Mouse (Mus musculus): ENCODE data around the gene Gcnt7. TPM values are rescaled to one million over a fixed set of nuclear protein-coding genes. Genes with fewer than 3 reads are reported as not detected.
A peak's percentile ranks its signal among the peaks of the same experiment; 100 is the strongest.

Gene Gcnt7
- polyA plus RNA-seq, 1 experiment from 2014 or later: 1.2 TPM

DNA sequence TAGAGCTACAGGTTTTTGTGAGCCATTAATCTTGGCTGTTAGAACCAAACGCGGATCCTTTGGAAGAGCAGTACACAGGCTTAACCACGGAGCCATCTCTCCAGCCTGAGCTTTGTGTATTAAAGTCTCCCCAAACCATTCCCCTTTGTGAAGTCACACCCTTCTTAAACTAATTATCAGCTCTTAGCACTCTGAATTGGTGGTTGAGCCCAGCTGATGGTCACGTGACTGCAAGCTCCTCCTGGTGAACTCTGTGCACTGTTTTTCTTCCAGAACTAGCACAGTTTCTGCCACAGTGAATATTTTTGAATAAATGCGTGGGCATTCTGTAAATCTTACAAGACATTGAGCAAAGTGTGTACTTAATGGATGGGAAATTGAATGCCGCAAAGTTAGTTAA is 17.2 kb downstream of the Gcnt7 start:
- 27% methylated on average over 6 of the region's 6 CpGs for WGBS
- ATAC-seq (ENCODE audit: insufficient read depth) (no peak), DNase-seq (no peak)
- Histone ChIP-seq H3K4me1 (ENCODE audit: insufficient read depth) (no peaks in the 10 kb centered on the region), H3K9ac (peak overlapping the region; percentile 55), H3K27me3 (ENCODE audit: insufficient read depth, low read length) (no peaks in the 10 kb centered on the region), H3K36me3 (ENCODE audit: insufficient read depth) (peaks cover 14% of the 10 kb centered on the region; the same call in 1 of the 2 replicates), H3K27ac (ENCODE audit: low read depth) (no peak overlapping the region), H3K4me2 (peak overlapping the region; percentile 87), H3K4me3 (ENCODE audit: low read depth, low read length) (peak overlapping the region; percentile 78), H3K9me3 (ENCODE audit: low read depth, low read length) (no peaks in the 10 kb centered on the region)
- TF ChIP-seq CTCF (IDR thresholded peaks at IDR 0.05; ENCODE audit: low read depth): no peak

DNA sequence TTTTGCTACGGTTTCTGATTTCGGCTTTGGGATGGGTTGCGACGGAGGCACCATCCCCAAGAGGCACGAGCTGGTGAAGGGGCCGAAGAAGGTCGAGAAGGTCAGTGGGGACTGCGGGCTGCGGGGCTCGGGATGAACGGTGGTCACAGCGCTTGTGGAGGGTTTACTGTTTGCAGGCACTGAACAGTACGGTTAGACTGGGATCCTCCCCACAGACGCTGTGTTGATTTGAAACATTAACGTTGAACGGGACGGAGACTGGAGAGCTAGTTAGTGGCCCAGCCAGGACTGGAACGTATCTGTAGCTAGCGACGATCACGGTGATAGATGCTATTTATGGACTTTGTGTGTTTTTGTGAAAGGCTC is 17.8 kb downstream of the Gcnt7 start:
- no peak for DNase-seq
- WGBS: under 1% methylated on average over 21 of the region's 21 CpGs

GRCm38 (mm10) chr2:172439843-172440639 is 18.4 kb downstream of the Gcnt7 start, which contains the start of gene Rtf2:
Gene Rtf2, plus strand, starts transcription at chr2:172440556.
- 1% methylated on average over 35 of the region's 35 CpGs for WGBS
- no peaks in the 10 kb centered on the region for H3K27me3 ChIP-seq (ENCODE audit: insufficient read depth, low read length)
- peak within 1 kb of the TSS; percentile 76 for H3K27ac ChIP-seq (ENCODE audit: low read depth)
- peaks cover 3% of the 10 kb centered on the region; the same call in 1 of the 2 replicates for H3K36me3 ChIP-seq (ENCODE audit: insufficient read depth)
- peak within 1 kb of the TSS; percentile 78 for H3K4me3 ChIP-seq (ENCODE audit: low read depth, low read length)
- peak within 1 kb of the TSS; percentile 87 for H3K4me2 ChIP-seq
- peak; percentile 99 for DNase-seq
- ATAC-seq (ENCODE audit: insufficient read depth): peak; percentile 96
- H3K9ac ChIP-seq: peak within 1 kb of the TSS; percentile 55
- 0 out of 2 replicates have a peak, but pooled peaks have one; percentile 1 for TF ChIP-seq CTCF (IDR thresholded peaks at IDR 0.05; ENCODE audit: low read depth)
- H3K4me1 ChIP-seq (ENCODE audit: insufficient read depth): no peaks in the 10 kb centered on the region
- H3K9me3 ChIP-seq (ENCODE audit: low read depth, low read length): no peaks in the 10 kb centered on the region

More for the DNA sequence above, 17.8 kb downstream of the Gcnt7 start:
- Histone ChIP-seq H3K4me3 (ENCODE audit: low read depth, low read length) (peak overlapping the region; percentile 78), H3K36me3 (ENCODE audit: insufficient read depth) (peaks cover 9% of the 10 kb centered on the region; the same call in 1 of the 2 replicates), H3K9ac (peak overlapping the region; percentile 55), H3K27me3 (ENCODE audit: insufficient read depth, low read length) (no peaks in the 10 kb centered on the region), H3K9me3 (ENCODE audit: low read depth, low read length) (no peaks in the 10 kb centered on the region), H3K27ac (ENCODE audit: low read depth) (peak overlapping the region; percentile 50), H3K4me1 (ENCODE audit: insufficient read depth) (no peaks in the 10 kb centered on the region), H3K4me2 (peak overlapping the region; percentile 87)
- TF ChIP-seq CTCF (IDR thresholded peaks at IDR 0.05; ENCODE audit: low read depth): no peak
- peak; percentile 53 for ATAC-seq (ENCODE audit: insufficient read depth)

DNA sequence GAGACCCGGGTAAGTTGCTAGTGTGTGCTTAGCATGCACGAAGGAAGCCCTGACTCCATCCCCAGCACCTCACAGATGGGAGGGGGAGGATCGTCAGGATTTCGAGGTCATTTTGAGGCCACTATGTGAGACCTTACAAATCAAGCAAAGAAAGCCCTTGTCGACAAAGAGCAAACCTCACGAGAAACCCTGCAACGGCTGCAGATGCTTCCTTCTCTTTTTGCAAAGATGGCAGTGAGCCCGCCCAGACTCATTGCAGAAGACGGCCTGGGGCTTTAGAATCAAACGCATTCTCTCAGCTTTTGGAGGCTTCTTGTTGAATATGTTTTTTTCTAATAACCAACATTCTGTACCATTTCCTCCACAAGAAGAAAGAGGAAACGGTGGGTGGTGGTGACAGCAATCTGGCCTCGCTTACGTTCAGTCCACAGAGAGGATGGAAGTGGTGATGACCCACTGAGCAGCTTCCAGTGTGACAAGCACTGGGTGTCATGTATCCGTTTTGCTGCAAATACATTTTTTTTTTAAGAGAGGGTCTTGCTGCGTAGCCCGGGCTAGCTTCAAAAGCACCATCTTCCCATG is 20.9 kb downstream of the Gcnt7 start:
- Histone ChIP-seq H3K4me3 (ENCODE audit: low read depth, low read length) (no peak overlapping the region), H3K36me3 (ENCODE audit: insufficient read depth) (no peaks in the 10 kb centered on the region), H3K9me3 (ENCODE audit: low read depth, low read length) (no peaks in the 10 kb centered on the region), H3K27ac (ENCODE audit: low read depth) (no peak overlapping the region), H3K9ac (no peak overlapping the region), H3K4me2 (no peak overlapping the region), H3K4me1 (ENCODE audit: insufficient read depth) (no peaks in the 10 kb centered on the region), H3K27me3 (ENCODE audit: insufficient read depth, low read length) (no peaks in the 10 kb centered on the region)
- WGBS: 50% methylated on average over 16 of the region's 16 CpGs
- no peak for TF ChIP-seq CTCF (IDR thresholded peaks at IDR 0.05; ENCODE audit: low read depth)
- no peak for DNase-seq
- no peak for ATAC-seq (ENCODE audit: insufficient read depth)

DNA sequence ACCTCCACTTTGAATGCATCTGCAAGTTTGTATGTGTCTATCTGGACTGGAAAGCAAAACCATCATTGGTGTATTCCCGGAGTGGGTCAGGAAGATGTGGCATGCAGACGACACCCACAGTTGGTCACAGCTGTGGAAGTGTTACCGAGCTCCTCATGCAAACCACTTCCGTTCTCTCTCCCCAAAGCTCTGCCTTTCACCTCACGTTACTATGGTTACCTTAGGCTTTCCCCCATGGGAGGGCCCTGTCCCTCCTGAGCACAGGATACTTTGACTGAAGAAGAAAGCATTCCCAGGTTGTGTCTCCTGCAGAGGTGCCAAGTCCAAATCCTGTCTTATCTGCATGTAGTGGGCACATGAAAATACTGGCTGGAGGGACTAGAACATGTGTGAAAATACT is 24.6 kb downstream of the Gcnt7 start:
- Histone ChIP-seq H3K4me2 (no peak overlapping the region), H3K9ac (no peak overlapping the region), H3K4me1 (ENCODE audit: insufficient read depth) (no peaks in the 10 kb centered on the region), H3K4me3 (ENCODE audit: low read depth, low read length) (no peak overlapping the region), H3K27ac (ENCODE audit: low read depth) (no peak overlapping the region), H3K9me3 (ENCODE audit: low read depth, low read length) (no peaks in the 10 kb centered on the region), H3K36me3 (ENCODE audit: insufficient read depth) (no peaks in the 10 kb centered on the region), H3K27me3 (ENCODE audit: insufficient read depth, low read length) (no peaks in the 10 kb centered on the region)
- DNase-seq (no peak), ATAC-seq (ENCODE audit: insufficient read depth) (no peak)
- 27% methylated on average over 5 of the region's 5 CpGs for WGBS
- no peak for TF ChIP-seq CTCF (IDR thresholded peaks at IDR 0.05; ENCODE audit: low read depth)

- H3K27me3 ChIP-seq (ENCODE audit: insufficient read depth, low read length): no peaks in the 10 kb centered on the region
- DNase-seq (peak; percentile 93), ATAC-seq (ENCODE audit: insufficient read depth) (peak; percentile 94)
- TF ChIP-seq CTCF (IDR thresholded peaks at IDR 0.05; ENCODE audit: low read depth): no peak
- no peak overlapping the region for H3K9ac ChIP-seq
- no peaks in the 10 kb centered on the region for H3K9me3 ChIP-seq (ENCODE audit: low read depth, low read length)
- peak overlapping the region; percentile 2; the same call in 1 of the 2 replicates for H3K27ac ChIP-seq (ENCODE audit: low read depth)
- H3K4me2 ChIP-seq: no peak overlapping the region
- WGBS: 16% methylated on average over 1 of the region's 1 CpGs
- no peak overlapping the region for H3K4me3 ChIP-seq (ENCODE audit: low read depth, low read length)
- no peaks in the 10 kb centered on the region for H3K36me3 ChIP-seq (ENCODE audit: insufficient read depth)
- no peaks in the 10 kb centered on the region for H3K4me1 ChIP-seq (ENCODE audit: insufficient read depth)
These were observed 27.8 kb downstream of the Gcnt7 start for GRCm38 (mm10) chr2:172430609-172431008.

DNA sequence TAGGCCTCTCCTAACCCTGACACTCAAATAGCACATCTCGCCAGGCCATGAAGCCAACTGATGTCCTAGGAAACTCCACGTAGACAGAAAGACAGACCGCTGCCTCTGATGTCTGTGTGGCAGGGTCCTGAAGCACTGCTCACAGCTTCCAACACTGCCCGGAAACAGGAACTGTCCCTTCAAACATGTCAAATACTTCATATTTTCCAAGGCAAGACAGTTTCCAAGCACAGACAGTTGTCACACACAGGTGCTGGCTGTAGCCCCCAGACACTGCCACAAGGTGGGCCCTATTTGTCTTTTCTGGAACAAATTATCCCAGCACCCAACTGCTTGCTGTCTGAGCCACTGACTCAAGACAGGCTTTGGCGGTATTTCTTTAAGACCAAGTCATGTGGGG is 40.2 kb downstream of the Gcnt7 start:
- ATAC-seq (ENCODE audit: insufficient read depth) (no peak), DNase-seq (no peak)
- Histone ChIP-seq H3K27me3 (ENCODE audit: insufficient read depth, low read length) (no peaks in the 10 kb centered on the region), H3K4me1 (ENCODE audit: insufficient read depth) (peaks cover 9% of the 10 kb centered on the region), H3K4me3 (ENCODE audit: low read depth, low read length) (no peak overlapping the region), H3K9ac (no peak overlapping the region), H3K27ac (ENCODE audit: low read depth) (no peak overlapping the region), H3K36me3 (ENCODE audit: insufficient read depth) (no peaks in the 10 kb centered on the region), H3K9me3 (ENCODE audit: low read depth, low read length) (no peaks in the 10 kb centered on the region), H3K4me2 (no peak overlapping the region)
- TF ChIP-seq CTCF (IDR thresholded peaks at IDR 0.05; ENCODE audit: low read depth): no peak
- 76% methylated on average over 5 of the region's 5 CpGs for WGBS
